Mouse (Mus musculus) heart, adult 11 months (tissue): ENCODE results near the gene Ufsp1.

Source experiments
- DNase-seq: peaks from one replicate; pipeline ENCODE4 v3.0.0; 2022

The Ufsp1 gene

DNA sequence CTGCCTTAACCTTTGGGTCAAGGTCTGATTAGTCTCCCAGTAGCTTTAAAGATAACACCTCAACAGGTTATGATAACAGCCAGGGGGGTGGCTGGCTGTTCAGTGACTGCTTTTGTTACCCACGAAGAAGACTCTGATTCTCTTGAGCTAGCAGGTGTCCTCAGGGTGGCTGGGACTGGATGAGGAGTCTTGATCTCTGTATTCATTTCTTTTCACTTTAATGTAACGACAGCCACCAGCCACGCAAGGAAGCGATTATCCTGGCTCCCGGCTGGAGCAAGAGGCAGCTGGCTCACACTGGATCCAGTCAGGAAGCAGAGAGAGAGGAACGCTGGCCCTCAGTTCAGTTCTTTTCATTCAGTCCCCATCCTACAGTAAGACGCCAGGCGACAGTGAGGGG lies 42.8 kb downstream of the Ufsp1 start:
- DNase-seq = peak; percentile 87

GRCm38 (mm10) chr5:137338256-137338655 lies 43.8 kb downstream of the Ufsp1 start:
- peak; percentile 99 for DNase-seq

- DNase-seq = peak; percentile 99
Measured at GRCm38 (mm10) chr5:137338663-137339289, 44.3 kb downstream of the Ufsp1 start.

DNA sequence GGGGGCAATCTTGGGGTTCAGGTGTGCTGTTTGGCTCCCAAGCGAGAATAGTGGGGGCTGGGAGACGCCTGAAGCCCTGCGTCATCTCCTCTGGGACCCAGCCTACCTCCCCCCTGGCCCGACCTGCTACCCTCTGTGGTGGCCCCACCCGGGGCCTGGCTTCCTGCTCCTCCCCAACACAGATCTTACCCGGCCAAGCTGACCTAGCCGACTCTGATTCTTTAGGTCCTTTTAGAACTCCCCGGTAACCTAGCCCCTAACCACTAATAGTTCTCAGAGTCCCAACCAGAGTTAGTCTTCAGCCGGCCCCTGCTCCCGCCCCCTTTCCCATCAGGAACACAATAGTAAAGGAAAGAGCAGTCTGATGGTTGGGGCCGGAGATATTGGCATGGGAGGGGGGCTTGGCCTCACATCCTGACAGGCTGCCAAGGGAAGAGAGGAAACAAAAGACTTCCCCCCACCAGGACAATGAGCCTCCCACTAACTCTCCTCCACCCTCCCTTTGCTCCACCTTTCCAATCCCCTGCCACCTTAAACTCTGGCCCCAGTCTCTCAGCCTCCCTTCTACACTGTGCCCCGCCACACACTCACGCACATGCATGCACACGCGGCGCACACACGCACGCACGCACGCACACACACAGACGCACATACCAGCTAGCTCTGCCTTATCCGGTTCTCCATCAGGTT lies 45.0 kb downstream of the Ufsp1 start:
- peak; percentile 99 for DNase-seq

DNA sequence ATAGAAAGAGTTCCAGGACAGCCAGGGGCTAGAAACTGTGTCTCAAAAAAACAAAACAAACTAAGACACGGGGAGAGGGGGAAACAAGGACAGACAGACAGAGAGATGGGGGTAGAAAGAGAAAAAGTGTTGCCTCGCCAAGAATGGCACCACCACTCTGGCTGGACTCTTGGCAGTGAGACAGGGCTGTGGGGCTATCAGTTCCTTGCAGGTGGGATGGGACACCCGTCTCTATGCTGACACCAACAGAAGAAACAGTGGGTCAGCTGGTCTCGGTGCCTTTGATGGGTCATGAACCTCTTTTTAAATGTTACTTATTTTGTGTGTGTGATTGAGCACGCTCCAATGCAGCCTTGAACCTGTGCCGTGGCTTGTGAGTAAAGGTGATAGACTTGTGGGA lies 45.8 kb downstream of the Ufsp1 start:
- peak; percentile 89 for DNase-seq

DNA sequence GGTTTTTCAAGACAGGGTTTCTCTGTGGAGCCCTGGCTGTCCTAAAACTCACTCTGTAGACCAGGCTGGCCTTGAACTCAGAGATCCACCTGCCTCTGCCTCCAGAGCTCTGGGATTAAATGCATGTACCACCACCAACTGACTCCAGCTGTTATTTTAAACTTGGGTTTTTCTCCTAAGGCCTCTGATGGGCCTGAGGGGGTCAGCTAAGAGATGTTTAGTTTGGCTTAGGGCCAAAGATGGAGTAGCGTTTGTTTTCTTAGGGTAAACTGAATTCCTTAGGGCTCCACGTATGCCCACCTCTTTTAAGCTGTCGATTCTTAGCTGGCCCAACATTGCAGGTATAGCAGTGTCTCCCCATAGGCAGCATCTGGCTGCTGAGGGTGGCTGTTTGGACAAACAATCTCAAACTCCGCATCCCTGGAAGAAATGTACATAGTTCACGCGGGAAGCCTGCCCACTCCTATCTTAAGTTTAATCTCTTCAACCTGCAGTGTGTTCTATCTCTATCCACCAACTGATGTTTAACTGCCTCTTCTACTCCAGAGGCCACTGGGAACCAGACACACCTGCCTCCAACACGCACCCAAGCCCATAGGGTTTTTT lies 48.1 kb downstream of the Ufsp1 start:
- peak; percentile 57 for DNase-seq

DNA sequence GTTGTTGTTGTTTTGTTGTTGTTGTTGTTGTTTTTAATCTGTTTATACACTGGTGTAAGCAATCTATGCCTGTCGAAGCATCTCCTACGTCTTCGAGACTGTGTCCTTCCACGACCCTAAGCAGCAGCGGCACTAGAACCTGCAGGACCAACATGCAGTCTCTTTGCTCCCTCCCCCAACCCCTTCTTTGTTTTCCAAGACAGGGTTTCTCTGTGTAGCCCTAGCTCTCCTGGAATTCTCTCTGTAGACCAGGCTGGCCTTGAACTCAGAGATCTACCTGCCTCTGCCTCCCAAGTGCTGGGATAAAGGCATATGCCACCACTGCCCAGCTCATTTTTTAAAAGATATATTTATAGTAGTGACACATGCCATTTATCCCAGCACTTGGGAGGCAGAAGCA lies 49.0 kb downstream of the Ufsp1 start:
- DNase-seq = peak; percentile 70

- DNase-seq = peak; percentile 73
Measured at GRCm38 (mm10) chr5:137343869-137344268, 49.4 kb downstream of the Ufsp1 start.
